Mouse (Mus musculus) hindbrain, embryonic 14.5 days (tissue): ENCODE results near the gene Tmem215. TPM values are rescaled to one million over a fixed set of nuclear protein-coding genes. Genes with fewer than 3 reads are reported as not detected.

Experiments used
- ATAC-seq: fragments of 200-750 bp; cut with Nextera tagmentation; 2 replicates; pipeline ENCODE4 v1.8.0; 2017; ENCODE audit warnings: moderate number of reproducible peaks, mild to moderate bottlenecking, moderate TSS enrichment, moderate library complexity; ENCODE audit not compliant: low FRiP score
- DNase-seq: peaks from one replicate; pipeline ENCODE4 v3.0.0-alpha.2; 2015; ENCODE audit warnings: low spot score
- H3K27ac ChIP-seq: fragments of 300-500 bp; sonication (generic); 2 replicates; pipeline ENCODE4 v1.5.1; 2014; ENCODE audit warnings: mild to moderate bottlenecking, moderate library complexity
- H3K27me3 ChIP-seq: fragments of 300-500 bp; sonication (generic); 2 replicates; pipeline ENCODE4 v1.6.1; 2014; ENCODE audit warnings: mild to moderate bottlenecking, low read length, mixed read lengths; ENCODE audit not compliant: control insufficient read depth, insufficient read depth
- H3K36me3 ChIP-seq: fragments of 300-500 bp; sonication (generic); replicated peaks from 2 replicates; pipeline ENCODE4 v1.6.1; 2014; ENCODE audit not compliant: control insufficient read depth, insufficient read depth
- H3K4me1 ChIP-seq: fragments of 300-500 bp; sonication (generic); replicated peaks from 2 replicates; pipeline ENCODE4 v1.6.1; 2014; ENCODE audit warnings: antibody characterized with exemption, low read length, mixed read lengths; ENCODE audit not compliant: control insufficient read depth, insufficient read depth
- H3K4me2 ChIP-seq: fragments of 300-500 bp; sonication (generic); replicated peaks from 2 replicates; pipeline ENCODE4 v1.6.1; 2014; ENCODE audit warnings: mild to moderate bottlenecking, moderate library complexity
- H3K4me3 ChIP-seq: fragments of 300-500 bp; sonication (generic); replicated peaks from 2 replicates; pipeline ENCODE4 v1.5.1; 2014; ENCODE audit warnings: mild to moderate bottlenecking, low read length
- H3K9ac ChIP-seq: fragments of 300-500 bp; sonication (generic); 2 replicates; pipeline ENCODE4 v1.6.1; 2014
- H3K9me3 ChIP-seq: fragments of 300-500 bp; sonication (generic); 2 replicates; pipeline ENCODE4 v1.6.1; 2016; ENCODE audit warnings: low read length; ENCODE audit not compliant: control insufficient read depth
- WGBS: fragments of 180-500 bp; shearing (Covaris S2); extraction: QIAGEN DNeasy Blood & Tissue Kit; methylation state at CpG from one replicate; pipeline ENCODE4 v1.1.7; 2014; 5-methylcytosine and 5-hydroxymethylcytosine counted together
- polyA plus RNA-seq: library from polyadenylated mRNA; unstranded; fragments of >200 nt; fragmentation: Nextera tagmentation; extraction: Ambion mirVana; gene quantifications from 2 replicates; pipeline ENCODE4 v1.2.1, GENCODE M21; 2014

The Tmem215 gene
- polyA plus RNA-seq = 0.67 and 1.5 TPM in 2 replicates

DNA sequence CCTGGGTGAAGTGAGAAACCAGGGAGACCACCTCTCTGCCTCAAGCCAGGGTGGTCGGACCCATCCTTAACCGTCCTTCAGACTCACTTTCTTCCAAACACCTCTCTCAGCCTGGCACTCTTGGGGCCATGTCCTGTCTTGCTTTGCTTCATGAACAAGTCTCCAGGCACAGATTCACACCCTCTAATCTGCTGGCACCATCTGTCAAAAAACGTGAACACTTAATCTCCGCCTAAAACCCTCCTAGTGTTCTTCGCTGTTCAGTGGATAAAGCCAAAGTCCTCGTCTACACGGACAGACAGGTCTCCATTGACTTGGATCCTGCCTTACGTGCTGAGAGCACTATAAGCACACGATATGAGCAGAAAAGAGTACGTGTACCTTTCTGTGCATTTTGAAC lies at the start of gene Tmem215:
Tmem215 (plus strand) TSS at position 301 of the 400 bp plus-strand sequence.
- 86% methylated on average over 10 of the region's 10 CpGs for WGBS
- DNase-seq = no peak
- no peak for ATAC-seq

GRCm38 (mm10) chr4:40431916-40432315 lies 40.1 kb upstream of the Tmem215 start:
- H3K27me3 ChIP-seq = no peaks in the 10 kb centered on the region
- H3K4me3 ChIP-seq = no peak overlapping the region
- DNase-seq = no peak
- no peak for ATAC-seq
- no peaks in the 10 kb centered on the region for H3K36me3 ChIP-seq
- H3K9ac ChIP-seq = no peak overlapping the region
- no peak overlapping the region for H3K4me2 ChIP-seq
- H3K9me3 ChIP-seq = peaks cover 7% of the 10 kb centered on the region; the same call in 1 of the 2 replicates
- H3K27ac ChIP-seq = no peak overlapping the region
- H3K4me1 ChIP-seq = no peaks in the 10 kb centered on the region
- 92% methylated on average over 5 of the region's 5 CpGs for WGBS

More for the DNA sequence above, at the start of gene Tmem215:
- H3K4me1 ChIP-seq = no peaks in the 10 kb centered on the region
- peak within 1 kb of the TSS; percentile 44 for H3K4me3 ChIP-seq
- peak within 1 kb of the TSS; percentile 62 for H3K9ac ChIP-seq
- peaks cover 18% of the 10 kb centered on the region for H3K27me3 ChIP-seq
- H3K27ac ChIP-seq = no peak within 1 kb of the TSS
- peak within 1 kb of the TSS; percentile 84 for H3K4me2 ChIP-seq
- H3K9me3 ChIP-seq = no peaks in the 10 kb centered on the region
- no peaks in the 10 kb centered on the region for H3K36me3 ChIP-seq

GRCm38 (mm10) chr4:40433379-40433778 lies 38.6 kb upstream of the Tmem215 start:
- no peaks in the 10 kb centered on the region for H3K27me3 ChIP-seq
- H3K27ac ChIP-seq = no peak overlapping the region
- H3K9me3 ChIP-seq = peaks cover 9% of the 10 kb centered on the region; the same call in 1 of the 2 replicates
- no peak overlapping the region for H3K9ac ChIP-seq
- no peak for DNase-seq
- WGBS = 78% methylated on average over 3 of the region's 3 CpGs
- H3K4me1 ChIP-seq = no peaks in the 10 kb centered on the region
- no peak for ATAC-seq
- H3K4me2 ChIP-seq = no peak overlapping the region
- no peaks in the 10 kb centered on the region for H3K36me3 ChIP-seq
- H3K4me3 ChIP-seq = no peak overlapping the region

GRCm38 (mm10) chr4:40434388-40434787 lies 37.6 kb upstream of the Tmem215 start:
- WGBS = 67% methylated on average over 1 of the region's 1 CpGs
- ATAC-seq (no peak), DNase-seq (no peak)
- Histone ChIP-seq H3K4me2 (no peak overlapping the region), H3K4me3 (no peak overlapping the region), H3K27ac (no peak overlapping the region), H3K27me3 (no peaks in the 10 kb centered on the region), H3K9me3 (peaks cover 9% of the 10 kb centered on the region; the same call in 1 of the 2 replicates), H3K4me1 (no peaks in the 10 kb centered on the region), H3K9ac (no peak overlapping the region), H3K36me3 (no peaks in the 10 kb centered on the region)

- WGBS = 98% methylated on average over 9 of the region's 9 CpGs
- Histone ChIP-seq H3K27ac (no peak overlapping the region), H3K4me1 (no peaks in the 10 kb centered on the region), H3K9ac (no peak overlapping the region), H3K4me3 (no peak overlapping the region), H3K36me3 (no peaks in the 10 kb centered on the region), H3K4me2 (no peak overlapping the region), H3K27me3 (no peaks in the 10 kb centered on the region), H3K9me3 (no peaks in the 10 kb centered on the region)
- DNase-seq = no peak
- no peak for ATAC-seq
These were observed 28.4 kb upstream of the Tmem215 start for GRCm38 (mm10) chr4:40443565-40443964.

DNA sequence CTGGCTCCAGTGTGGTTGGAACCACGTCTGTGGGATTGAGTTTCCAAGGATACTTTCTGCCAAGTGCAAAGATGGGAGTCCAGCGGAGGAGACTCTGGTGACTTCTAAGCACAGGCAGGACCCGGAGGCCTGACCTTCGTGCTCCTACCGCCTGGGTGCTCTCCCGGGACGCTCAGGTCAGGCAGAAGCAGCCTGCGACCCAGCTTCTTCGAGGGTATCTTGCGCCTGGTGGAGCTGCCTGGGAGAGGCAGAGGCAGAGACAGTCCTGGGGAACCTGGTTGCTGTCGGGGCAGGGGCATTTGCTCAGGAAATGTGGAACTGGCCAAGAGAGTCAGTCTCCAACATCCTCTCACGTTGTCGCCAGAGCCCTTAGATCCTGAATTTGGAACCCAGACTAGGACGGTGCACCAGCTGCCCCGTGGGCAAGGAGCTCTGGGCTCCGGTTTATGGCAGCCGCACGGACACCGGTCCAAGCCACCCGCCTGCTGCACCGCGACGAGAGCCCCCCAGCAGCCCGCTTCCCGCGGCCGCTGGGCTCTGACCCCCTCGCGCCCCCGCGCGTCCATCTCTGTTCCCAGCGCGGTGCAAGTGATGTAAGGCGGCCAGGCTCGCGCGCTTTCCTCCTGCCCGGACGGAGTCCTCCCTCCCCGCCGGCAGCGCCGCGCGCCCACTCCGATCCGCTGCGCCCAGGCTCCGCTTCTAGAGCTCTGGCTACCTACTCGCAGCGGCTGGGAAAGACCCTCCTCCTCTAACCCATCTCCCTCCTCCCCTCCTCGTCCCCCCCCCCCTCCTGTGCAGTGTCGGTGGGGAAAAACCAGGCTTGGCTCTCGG lies 935 bp downstream of the Tmem215 start:
- WGBS = 3% methylated on average over 54 of the region's 55 CpGs
- DNase-seq (peak; percentile 43), ATAC-seq (peak; percentile 92)
- H3K9ac ChIP-seq = peak overlapping the region; percentile 62
- H3K9me3 ChIP-seq = no peaks in the 10 kb centered on the region
- peak overlapping the region; percentile 44 for H3K4me3 ChIP-seq
- H3K4me1 ChIP-seq = no peaks in the 10 kb centered on the region
- H3K4me2 ChIP-seq = peak overlapping the region; percentile 84
- H3K27ac ChIP-seq = no peak overlapping the region
- H3K27me3 ChIP-seq = peaks cover 18% of the 10 kb centered on the region
- no peaks in the 10 kb centered on the region for H3K36me3 ChIP-seq

GRCm38 (mm10) chr4:40473911-40474310 lies 1.9 kb downstream of the Tmem215 start:
- no peak overlapping the region for H3K4me3 ChIP-seq
- no peaks in the 10 kb centered on the region for H3K4me1 ChIP-seq
- DNase-seq = no peak
- WGBS = 78% methylated on average over 9 of the region's 9 CpGs
- no peak overlapping the region for H3K9ac ChIP-seq
- no peak overlapping the region for H3K27ac ChIP-seq
- H3K9me3 ChIP-seq = no peaks in the 10 kb centered on the region
- H3K36me3 ChIP-seq = no peaks in the 10 kb centered on the region
- no peak for ATAC-seq
- peaks cover 18% of the 10 kb centered on the region for H3K27me3 ChIP-seq
- no peak overlapping the region for H3K4me2 ChIP-seq

- no peak for DNase-seq
- Histone ChIP-seq H3K27ac (no peak overlapping the region), H3K4me2 (no peak overlapping the region), H3K4me3 (no peak overlapping the region), H3K27me3 (peaks cover 10% of the 10 kb centered on the region), H3K9me3 (no peaks in the 10 kb centered on the region), H3K4me1 (no peaks in the 10 kb centered on the region), H3K36me3 (no peaks in the 10 kb centered on the region), H3K9ac (no peak overlapping the region)
- ATAC-seq = no peak
- 96% methylated on average over 5 of the region's 5 CpGs for WGBS
These were observed 6.0 kb downstream of the Tmem215 start for GRCm38 (mm10) chr4:40477963-40478362.

- no peak overlapping the region for H3K4me2 ChIP-seq
- no peaks in the 10 kb centered on the region for H3K27me3 ChIP-seq
- 73% methylated on average over 6 of the region's 6 CpGs for WGBS
- no peaks in the 10 kb centered on the region for H3K9me3 ChIP-seq
- DNase-seq = no peak
- no peaks in the 10 kb centered on the region for H3K4me1 ChIP-seq
- no peaks in the 10 kb centered on the region for H3K36me3 ChIP-seq
- no peak overlapping the region for H3K9ac ChIP-seq
- no peak for ATAC-seq
- no peak overlapping the region for H3K4me3 ChIP-seq
- H3K27ac ChIP-seq = no peak overlapping the region
These were observed 14.6 kb downstream of the Tmem215 start for GRCm38 (mm10) chr4:40486546-40486945.
